Mouse (Mus musculus) adrenal gland (tissue): ENCODE measurements around the gene Olfr56.

Source experiments
- intact Hi-C: fragments of 180-260 bp; cut with DNase I; formaldehyde crosslinking; loops from one replicate; pipeline ENCODE4 v1.15.1; 2025

Olfr56 gene

GRCm38 (mm10) chr11:49090551-49090950 is 111.9 kb downstream of the Olfr56 start:
- intact Hi-C loops: no loop called here

DNA sequence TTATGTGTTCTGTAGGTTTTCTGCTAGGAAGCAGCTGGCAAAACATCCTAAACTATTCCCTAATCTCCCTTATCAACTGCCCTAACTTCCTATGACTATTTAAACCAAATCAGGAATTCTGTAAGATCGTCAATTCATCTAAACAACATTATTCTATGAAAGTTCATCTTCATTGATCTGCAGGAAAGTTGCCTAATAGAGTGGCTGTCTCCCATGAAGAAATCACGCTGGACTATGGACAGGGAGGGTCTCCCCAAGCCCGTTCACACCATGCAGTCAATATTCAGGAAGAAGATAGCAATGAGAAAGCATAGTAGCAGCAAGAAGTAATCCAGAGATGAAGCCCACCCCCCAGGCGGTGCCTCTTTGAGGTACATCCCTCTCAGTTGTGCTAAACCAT is 112.5 kb downstream of the Olfr56 start:
- intact Hi-C loops: no loop called here

- intact Hi-C loops: no loop called here
Observed at GRCm38 (mm10) chr11:49092053-49092586, 113.4 kb downstream of the Olfr56 start.

- intact Hi-C loops: no loop called here
Observed at GRCm38 (mm10) chr11:49092786-49093185, 114.1 kb downstream of the Olfr56 start.

- intact Hi-C loops: no loop called here
Observed at GRCm38 (mm10) chr11:49093861-49094660, 115.4 kb downstream of the Olfr56 start.

GRCm38 (mm10) chr11:49095367-49095766 is 116.7 kb downstream of the Olfr56 start:
- intact Hi-C loops: no loop called here

DNA sequence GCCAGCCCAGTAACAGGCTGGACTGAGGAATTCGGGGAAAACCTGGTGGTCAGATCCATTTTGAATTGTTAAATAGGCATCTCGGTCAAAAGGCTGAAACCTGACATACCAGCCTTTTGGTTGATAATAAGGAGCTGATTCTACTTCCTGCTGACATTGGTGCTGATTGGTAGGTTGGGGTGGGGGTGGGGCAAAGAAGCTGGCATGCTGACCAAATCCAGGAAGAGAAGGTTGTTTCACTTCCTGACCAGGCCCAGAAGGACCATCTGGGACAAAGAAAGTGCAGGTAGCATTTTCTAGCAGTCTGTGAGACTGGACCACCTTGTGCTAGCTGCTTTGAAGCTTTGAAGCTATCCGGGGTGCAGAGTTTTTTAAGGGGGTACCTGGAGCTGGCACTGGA is 121.7 kb downstream of the Olfr56 start:
- intact Hi-C loops: loop anchor here (5.0 kb wide), 1 partner anchor 308 kb away; no protein-coding TSS in a partner anchor

GRCm38 (mm10) chr11:49101500-49101899 is 122.8 kb downstream of the Olfr56 start:
- intact Hi-C loops: loop anchor here (5.0 kb wide), 1 partner anchor 309 kb away; no protein-coding TSS in a partner anchor

DNA sequence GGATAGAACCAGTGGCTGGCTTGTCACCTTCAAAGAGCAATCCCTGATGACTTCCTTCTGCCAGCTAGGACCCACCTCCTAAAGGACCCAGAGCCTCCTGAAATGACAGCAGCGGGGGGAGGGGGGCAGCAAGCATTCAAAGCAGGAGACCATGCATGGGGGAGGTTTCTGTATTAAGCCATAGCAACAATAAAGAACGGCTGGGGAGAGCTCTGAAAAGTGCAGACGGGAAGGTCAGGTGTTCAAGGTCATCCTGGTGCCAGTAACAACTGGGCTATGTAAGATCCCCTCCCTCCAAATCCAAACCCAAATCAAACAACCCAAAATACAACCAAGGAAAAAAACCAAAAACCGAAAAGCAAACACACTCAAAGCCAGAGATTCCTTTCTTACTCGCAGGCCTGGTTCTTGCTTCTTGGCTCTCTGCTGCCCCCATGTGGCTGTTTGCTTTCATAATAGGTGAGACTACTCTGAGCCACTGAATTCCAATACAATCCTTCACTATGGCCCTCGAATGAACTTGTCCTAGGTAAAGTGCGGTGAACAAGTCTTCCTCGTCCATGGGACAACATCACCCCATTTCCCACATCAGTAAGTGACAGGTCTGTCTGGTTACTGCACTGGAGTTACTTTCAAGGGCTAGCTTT is 124.5 kb downstream of the Olfr56 start:
- intact Hi-C loops: loop anchor here (2.0 to 5.0 kb wide), 2 partner anchors 228 to 311 kb away; no protein-coding TSS in a partner anchor

DNA sequence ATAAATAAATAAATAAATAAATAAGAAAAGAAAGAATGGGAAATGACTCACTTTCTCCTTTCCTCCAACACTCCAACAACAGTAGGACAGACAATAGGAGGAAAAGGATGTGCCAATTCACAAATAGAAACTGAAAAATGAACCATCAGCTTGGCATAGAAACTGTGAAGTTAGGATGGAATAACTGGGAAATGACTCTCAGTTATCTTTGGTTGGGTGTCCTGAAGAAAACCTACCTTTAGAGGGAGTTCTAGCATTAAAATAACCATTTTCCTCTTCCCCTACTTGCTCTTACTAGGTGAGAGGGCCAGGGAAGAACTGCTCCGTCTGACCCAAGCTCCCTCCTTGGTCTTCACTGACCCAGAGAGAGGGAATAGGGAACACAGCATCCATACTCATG is 127.1 kb downstream of the Olfr56 start:
- intact Hi-C loops: loop anchor here (5.0 kb wide), 2 partner anchors 167 to 328 kb away; no protein-coding TSS in a partner anchor

- intact Hi-C loops: loop anchor here (5.0 kb wide), 2 partner anchors 164 to 331 kb away; no protein-coding TSS in a partner anchor
Observed at GRCm38 (mm10) chr11:49107650-49108537, 129.2 kb downstream of the Olfr56 start.

- intact Hi-C loops: loop anchor here (5.0 kb wide), 2 partner anchors 163 to 332 kb away; no protein-coding TSS in a partner anchor
Observed at GRCm38 (mm10) chr11:49108833-49109232, 130.1 kb downstream of the Olfr56 start.

- intact Hi-C loops: no loop called here
Observed at GRCm38 (mm10) chr11:49111000-49111399, 132.3 kb downstream of the Olfr56 start.

DNA sequence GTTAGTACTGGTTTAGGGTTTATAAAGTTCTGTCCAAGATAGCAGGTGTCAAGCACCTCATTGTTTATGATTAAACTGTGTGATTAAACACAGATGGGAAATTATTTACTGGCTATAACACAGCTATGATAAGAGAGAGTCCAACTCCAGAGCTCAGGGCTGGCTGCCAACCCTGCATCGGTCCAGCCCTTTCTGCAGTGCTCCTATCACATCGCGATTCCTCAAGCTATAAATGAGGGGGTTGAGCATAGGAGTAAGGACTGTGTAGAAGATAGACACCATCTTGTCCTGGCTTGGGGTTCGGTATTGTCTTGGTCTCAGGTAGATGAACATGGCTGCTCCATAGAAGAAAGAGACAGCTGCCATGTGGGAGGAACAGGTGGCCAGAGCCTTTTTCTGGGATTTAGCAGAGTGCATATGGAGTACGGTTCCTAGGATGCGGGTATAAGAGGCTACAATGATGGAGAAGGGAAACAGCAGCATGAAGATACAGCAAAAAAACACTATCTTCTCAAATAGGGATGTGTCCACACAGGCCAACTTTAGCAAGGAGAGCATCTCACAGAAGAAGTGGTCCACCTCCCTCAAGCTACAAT is 134.0 kb downstream of the Olfr56 start:
- intact Hi-C loops: no loop called here

DNA sequence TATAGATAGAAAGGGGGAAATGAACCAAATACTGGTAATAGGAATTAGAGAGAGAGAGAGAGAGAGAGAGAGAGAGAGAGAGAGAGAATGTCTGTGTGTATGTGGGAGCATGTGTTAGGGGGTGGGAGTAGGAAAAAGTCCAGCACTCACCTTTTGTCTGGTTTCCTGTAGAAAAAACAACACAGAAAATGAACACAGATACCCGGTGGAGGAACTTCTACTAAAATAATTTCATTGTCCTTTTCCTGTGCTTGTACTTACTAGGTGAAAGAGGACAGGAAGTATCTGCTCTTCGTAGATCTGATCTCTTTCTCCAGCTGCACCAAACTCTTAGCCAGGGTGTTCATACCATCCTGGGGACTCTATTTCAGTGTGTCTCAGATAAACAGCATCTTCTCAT is 135.5 kb downstream of the Olfr56 start:
- intact Hi-C loops: no loop called here

- intact Hi-C loops: no loop called here
Observed at GRCm38 (mm10) chr11:49114774-49115173, 136.1 kb downstream of the Olfr56 start, which contains the start of gene Olfr1396. Olfr1396 (minus strand) TSS chr11:49114874.

DNA sequence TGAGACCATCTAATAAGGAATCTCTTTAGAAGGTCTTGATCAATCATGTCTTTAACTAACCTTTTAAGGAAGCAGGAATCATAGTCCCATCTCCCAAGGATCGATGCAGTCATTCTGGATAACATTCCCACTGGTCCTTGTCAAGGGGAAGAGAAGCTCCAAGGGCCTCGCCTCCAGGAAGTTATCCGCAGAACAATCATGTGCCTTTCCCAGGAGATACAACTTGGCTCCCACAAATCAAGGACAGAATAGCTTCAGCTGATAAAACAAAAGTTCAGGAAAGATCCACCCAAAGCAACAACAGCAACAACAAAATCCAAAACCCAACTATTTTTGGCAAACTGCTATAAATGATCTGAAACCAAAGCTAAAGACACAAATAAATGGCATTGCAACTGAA is 140.9 kb downstream of the Olfr56 start:
- intact Hi-C loops: no loop called here

DNA sequence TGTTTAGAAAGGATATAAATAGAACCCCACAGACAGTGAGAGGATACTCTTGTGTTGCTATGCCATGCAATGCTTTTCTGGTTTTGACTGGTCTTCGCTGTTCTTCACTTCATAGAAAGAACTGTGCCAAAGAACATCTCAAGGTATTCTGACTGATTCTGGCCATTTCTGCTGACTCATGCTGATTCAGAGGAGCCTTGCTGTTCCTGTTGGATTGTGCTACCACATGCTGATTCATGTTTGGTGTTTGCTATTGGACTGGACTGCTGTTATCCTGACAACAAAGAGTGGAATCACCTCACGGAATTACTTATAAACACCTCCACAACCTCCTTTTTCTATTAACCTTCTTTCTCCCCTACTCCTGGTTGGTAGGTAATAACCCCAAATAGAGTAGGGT is 145.5 kb downstream of the Olfr56 start:
- intact Hi-C loops: no loop called here

GRCm38 (mm10) chr11:49141974-49142373 is 163.3 kb downstream of the Olfr56 start, which contains the start of gene Olfr1395:
Olfr1395 (plus strand) TSS chr11:49142274.
- intact Hi-C loops: no loop called here

- intact Hi-C loops: no loop called here
Observed at GRCm38 (mm10) chr11:49154077-49154476, 175.4 kb downstream of the Olfr56 start, which contains the start of gene Olfr1394. Olfr1394 (plus strand) TSS chr11:49154377.
